ENCODE assay signal across 8 mouse cellular contexts in genomic region chr3:15194362-15194761, GRCm38 (mm10).
DNase-seq lines count a peak whose midpoint lies in the region; ATAC-seq and TF ChIP-seq lines count a peak whose summit lies in the region.

No protein-coding gene starts in this region.

- no peak overlapping the region for H3K27ac ChIP-seq in left cerebral cortex, adult 2 months

- no peak overlapping the region for H3K4me3 ChIP-seq in left cerebral cortex, adult 2 months

- peak; percentile 79 for DNase-seq in NIH3T3 (ENCODE audit: low read depth)
- DNase-seq in cerebellum, adult 18-20 months: peak; percentile 76
- DNase-seq in forelimb bud, embryonic 11.5 days (ENCODE audit: low read depth, low spot score): peak; percentile 71
- DNase-seq in induced T-regulatory cell, adult 2 months (ENCODE audit: low read depth): peak; percentile 64
- peak; percentile 71 to 78 for DNase-seq in left cerebral cortex, adult 2 months (ENCODE audit: extremely low spot score in 1 of 2, low spot score in 2 of 2)
- peak; percentile 86 to 91 for DNase-seq in right cerebral cortex, postnatal 10 days (ENCODE audit: low spot score in 2 of 2)
- peak; percentile 56 to 63 for DNase-seq in urinary bladder, postnatal 36 days (ENCODE audit: low spot score in 2 of 2)

- intact Hi-C loops in left cerebral cortex, adult 2 months (cut with DNase I): loop anchor here (1.0 to 2.0 kb wide), 2 partner anchors 320 to 516 kb away; no protein-coding TSS in a partner anchor

- ATAC-seq in megakaryocyte progenitor cell, adult 5-6 weeks (replicated peaks; ENCODE audit: poor library complexity): peak; percentile 98

- peak; percentile 82 for TF ChIP-seq CTCF in left cerebral cortex, adult 2 months (IDR thresholded peaks at IDR 0.05)
